Mouse (Mus musculus) liver, postnatal 0 days (tissue): Measurements from ENCODE around the gene Magi2.

Experiments
- CTCF ChIP-seq: sonication (generic); IDR thresholded peaks from 2 replicates; pipeline ENCODE4 v1.5.1; 2016; ENCODE audit warnings: antibody characterized with exemption, low read depth
- EP300 ChIP-seq: IDR thresholded peaks from 2 replicates; pipeline ENCODE4 v1.6.1; 2016; ENCODE audit warnings: antibody characterized with exemption, low read depth, mild to moderate bottlenecking

DNA sequence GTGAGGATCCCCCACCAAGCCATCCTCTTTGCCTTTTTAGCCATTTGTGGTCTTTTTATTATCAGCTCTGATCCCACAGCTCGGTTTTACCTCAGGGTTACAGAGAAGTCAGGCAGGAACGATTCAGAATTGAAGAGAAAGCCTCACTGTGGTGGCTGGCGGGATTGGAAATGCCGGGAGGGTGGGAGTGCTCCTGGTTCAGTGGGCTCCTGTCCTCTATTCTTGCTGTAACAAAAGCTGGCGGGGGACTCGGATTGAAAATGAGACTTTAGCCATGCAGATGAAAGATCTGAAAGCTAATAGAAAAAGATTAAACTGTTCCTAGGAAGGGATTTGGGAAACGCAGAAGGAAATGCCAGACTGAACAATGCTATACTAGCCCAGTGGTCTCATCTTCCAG, 1524.2 kb downstream of the Magi2 start:
- TF ChIP-seq CTCF (no peak), EP300 (no peak)
